Mouse (Mus musculus): ENCODE measurements around the gene Zfp462. TPM values are rescaled to one million over a fixed set of nuclear protein-coding genes. Genes with fewer than 3 reads are reported as not detected.

Zfp462 gene
- polyA plus RNA-seq, 2 experiments = 0.05 to 0.35 TPM

DNA sequence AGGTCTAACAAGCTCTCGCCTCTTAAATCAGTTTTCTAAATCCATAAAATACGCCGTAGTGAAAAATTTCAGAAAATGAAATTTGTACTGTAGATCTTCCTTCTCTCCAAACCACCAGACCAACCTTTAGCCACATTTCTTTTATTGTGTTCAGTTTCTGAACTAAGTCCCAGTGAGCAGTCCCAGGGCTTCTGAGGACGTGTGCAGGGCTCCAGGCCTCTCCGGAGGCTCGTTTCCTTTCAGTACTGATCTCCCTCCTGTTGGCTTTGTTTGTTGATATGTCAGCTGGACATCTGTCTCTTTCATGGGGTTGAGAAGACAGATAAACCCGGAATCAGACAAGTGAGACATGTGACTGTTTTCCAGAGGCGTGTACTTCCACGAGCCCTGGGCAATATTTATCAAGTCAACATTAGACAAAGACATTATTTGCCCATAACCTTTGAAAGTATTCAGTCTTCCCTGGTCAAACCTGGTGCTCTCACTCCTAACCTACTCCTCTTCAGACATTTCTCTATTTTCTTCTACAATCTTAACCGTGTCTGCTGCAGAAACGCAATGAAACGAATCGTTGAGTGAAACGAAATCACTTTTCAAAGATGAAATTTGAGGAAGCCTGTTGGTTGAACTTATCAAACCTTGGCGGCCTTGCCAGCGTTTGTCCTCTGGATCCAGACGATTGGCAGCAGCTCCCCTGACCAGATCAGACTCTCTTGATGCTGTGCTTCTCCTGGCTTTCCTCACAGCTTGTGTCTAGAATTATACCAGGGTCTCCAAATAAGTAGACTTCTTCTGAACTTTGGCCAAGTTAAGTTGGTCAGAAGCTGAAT lies 121.7 kb downstream of the Zfp462 start:
- H3K4me3 ChIP-seq (ENCODE audit: insufficient read depth in 1 of 2, low read depth in 2 of 2, low read length in 2 of 2) = no peak overlapping the region
- no peak for TF ChIP-seq EP300 (IDR thresholded peaks at IDR 0.05; ENCODE audit: low read depth)
- no peak for TF ChIP-seq CTCF (IDR thresholded peaks at IDR 0.05; ENCODE audit: low read depth)
- DNase-seq (ENCODE audit: low read depth in 3 of 3, low spot score in 3 of 3) (no peak), ATAC-seq (ENCODE audit: insufficient read depth) (no peak)
- 56% methylated on average over 17 of the region's 17 CpGs for WGBS (ENCODE audit: insufficient replicate concordance)
- H3K4me1 ChIP-seq (replicated peaks; ENCODE audit: control insufficient read depth in 2 of 2, insufficient read depth in 2 of 2, low read length in 1 of 2) = no peaks in the 10 kb centered on the region; a peak in 1 of 4 replicates
- H3K4me2 ChIP-seq (ENCODE audit: low read depth) = no peak overlapping the region
- H3K27me3 ChIP-seq (ENCODE audit: control insufficient read depth, insufficient read depth, low read length) = no peaks in the 10 kb centered on the region
- no peak overlapping the region for H3K9ac ChIP-seq (replicated peaks)
- no peak overlapping the region for H3K27ac ChIP-seq
- H3K9me3 ChIP-seq (ENCODE audit: control insufficient read depth, low read length) = no peaks in the 10 kb centered on the region
- no peaks in the 10 kb centered on the region for H3K36me3 ChIP-seq (replicated peaks; ENCODE audit: control insufficient read depth, insufficient read depth, low read depth)

- Histone ChIP-seq H3K27ac (no peak overlapping the region), H3K9me3 (ENCODE audit: control insufficient read depth, low read length) (no peaks in the 10 kb centered on the region), H3K27me3 (ENCODE audit: control insufficient read depth, insufficient read depth, low read length) (no peaks in the 10 kb centered on the region), H3K4me1 (replicated peaks; ENCODE audit: control insufficient read depth in 2 of 2, insufficient read depth in 2 of 2, low read length in 1 of 2) (no peaks in the 10 kb centered on the region; a peak in 1 of 4 replicates), H3K9ac (replicated peaks) (no peak overlapping the region), H3K4me2 (ENCODE audit: low read depth) (no peak overlapping the region), H3K36me3 (replicated peaks; ENCODE audit: control insufficient read depth, insufficient read depth, low read depth) (no peaks in the 10 kb centered on the region), H3K4me3 (ENCODE audit: insufficient read depth in 1 of 2, low read depth in 2 of 2, low read length in 2 of 2) (no peak overlapping the region)
- ATAC-seq (ENCODE audit: insufficient read depth) (no peak), DNase-seq (ENCODE audit: low read depth in 3 of 3, low spot score in 3 of 3) (no peak)
- 74% methylated on average over 5 of the region's 5 CpGs for WGBS (ENCODE audit: insufficient replicate concordance)
- TF ChIP-seq EP300 (IDR thresholded peaks at IDR 0.05; ENCODE audit: low read depth) (no peak), CTCF (IDR thresholded peaks at IDR 0.05; ENCODE audit: low read depth) (no peak)
Observed at GRCm38 (mm10) chr4:55071535-55071934, 126.7 kb downstream of the Zfp462 start.

GRCm38 (mm10) chr4:55077133-55077889 lies 132.5 kb downstream of the Zfp462 start:
- no peaks in the 10 kb centered on the region for H3K4me1 ChIP-seq (replicated peaks; ENCODE audit: control insufficient read depth in 2 of 2, insufficient read depth in 2 of 2, low read length in 1 of 2)
- H3K27ac ChIP-seq = no peak overlapping the region
- TF ChIP-seq EP300 (IDR thresholded peaks at IDR 0.05; ENCODE audit: low read depth) = no peak
- no peak for TF ChIP-seq CTCF (IDR thresholded peaks at IDR 0.05; ENCODE audit: low read depth)
- H3K36me3 ChIP-seq (replicated peaks; ENCODE audit: control insufficient read depth, insufficient read depth, low read depth) = no peaks in the 10 kb centered on the region
- H3K9me3 ChIP-seq (ENCODE audit: control insufficient read depth, low read length) = no peaks in the 10 kb centered on the region
- no peak overlapping the region for H3K4me3 ChIP-seq (ENCODE audit: insufficient read depth in 1 of 2, low read depth in 2 of 2, low read length in 2 of 2)
- ATAC-seq (ENCODE audit: insufficient read depth) = no peak
- WGBS (ENCODE audit: insufficient replicate concordance) = 65% methylated on average over 11 of the region's 11 CpGs
- H3K27me3 ChIP-seq (ENCODE audit: control insufficient read depth, insufficient read depth, low read length) = no peaks in the 10 kb centered on the region
- H3K9ac ChIP-seq (replicated peaks) = no peak overlapping the region
- no peak overlapping the region for H3K4me2 ChIP-seq (ENCODE audit: low read depth)
- DNase-seq (ENCODE audit: low read depth in 3 of 3, low spot score in 3 of 3) = no peak

DNA sequence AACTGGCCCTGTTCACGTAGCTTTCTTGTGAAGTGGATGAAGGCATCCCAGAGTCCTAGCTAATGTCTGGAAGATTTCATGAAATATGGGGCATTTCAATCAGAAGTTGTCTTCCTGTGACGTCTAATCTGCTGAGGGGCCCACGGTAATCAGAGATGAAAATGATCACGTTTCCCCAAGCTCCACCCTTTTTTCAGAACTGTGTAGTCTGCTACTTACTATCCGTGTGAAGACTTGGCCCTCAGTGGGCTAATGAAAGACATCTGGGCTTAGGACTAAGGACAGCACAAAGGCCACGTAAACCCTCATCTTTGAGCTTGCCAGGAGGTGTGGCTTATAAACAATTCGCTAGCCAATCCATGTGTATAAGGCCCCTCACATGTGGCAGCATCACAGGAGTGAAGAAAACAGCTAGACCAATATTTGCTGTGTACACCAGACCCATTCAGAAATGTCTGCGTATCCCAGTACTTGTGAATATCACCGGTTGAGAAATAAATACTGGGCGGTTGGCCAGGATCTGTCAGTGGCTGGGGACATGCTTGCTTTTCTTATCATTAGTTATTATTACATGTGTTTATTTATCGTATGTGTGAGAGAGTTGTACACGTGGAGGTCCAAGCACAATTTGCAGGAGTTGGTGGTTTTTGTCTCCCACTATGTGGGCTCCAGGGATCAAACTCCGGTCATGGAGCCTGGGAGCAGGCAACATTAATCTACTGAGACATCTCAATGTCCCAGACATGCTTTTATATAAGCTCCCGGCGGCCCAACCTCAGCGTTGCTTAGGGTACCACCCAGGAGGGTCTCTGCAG lies 133.3 kb downstream of the Zfp462 start:
- Histone ChIP-seq H3K4me1 (replicated peaks; ENCODE audit: control insufficient read depth in 2 of 2, insufficient read depth in 2 of 2, low read length in 1 of 2) (no peaks in the 10 kb centered on the region), H3K4me3 (ENCODE audit: insufficient read depth in 1 of 2, low read depth in 2 of 2, low read length in 2 of 2) (no peak overlapping the region), H3K9ac (replicated peaks) (no peak overlapping the region), H3K9me3 (ENCODE audit: control insufficient read depth, low read length) (no peaks in the 10 kb centered on the region), H3K4me2 (ENCODE audit: low read depth) (no peak overlapping the region), H3K27me3 (ENCODE audit: control insufficient read depth, insufficient read depth, low read length) (no peaks in the 10 kb centered on the region), H3K36me3 (replicated peaks; ENCODE audit: control insufficient read depth, insufficient read depth, low read depth) (no peaks in the 10 kb centered on the region), H3K27ac (no peak overlapping the region)
- no peak for ATAC-seq (ENCODE audit: insufficient read depth)
- 70% methylated on average over 16 of the region's 16 CpGs for WGBS (ENCODE audit: insufficient replicate concordance)
- TF ChIP-seq CTCF (IDR thresholded peaks at IDR 0.05; ENCODE audit: low read depth) = no peak
- TF ChIP-seq EP300 (IDR thresholded peaks at IDR 0.05; ENCODE audit: low read depth) = no peak
- DNase-seq (ENCODE audit: low read depth in 3 of 3, low spot score in 3 of 3) = no peak
